Mouse (Mus musculus) midbrain, postnatal 0 days (tissue): ENCODE measurements at regions not wholly inside any gene's neighbourhood (a gene's known extent, or its start where the extent isn't known, plus 50 kb on each side); places are given as distances from the start of the nearest gene placed in this dataset.

Experiments used
- ATAC-seq: fragments of 200-750 bp; cut with Nextera tagmentation; 2 replicates; pipeline ENCODE4 v1.8.0; 2017; ENCODE audit warnings: moderate number of reproducible peaks, mild to moderate bottlenecking, moderate TSS enrichment, moderate library complexity; ENCODE audit not compliant: low FRiP score
- DNase-seq: peaks from one replicate; pipeline ENCODE4 v3.0.0-alpha.2; 2015; ENCODE audit warnings: low spot score
- H3K27ac ChIP-seq: fragments of 300-500 bp; sonication (generic); 2 replicates; pipeline ENCODE4 v1.5.1; 2014; ENCODE audit warnings: low read depth, mild to moderate bottlenecking, low read length, mixed read lengths
- H3K27me3 ChIP-seq: fragments of 300-500 bp; sonication (generic); 2 replicates; pipeline ENCODE4 v1.6.1; 2014; ENCODE audit warnings: low read length, control low read depth, mixed read lengths; ENCODE audit not compliant: insufficient read depth
- H3K36me3 ChIP-seq: fragments of 300-500 bp; sonication (generic); 2 replicates; pipeline ENCODE4 v1.6.1; 2014; ENCODE audit warnings: low read length, control low read depth, mixed read lengths; ENCODE audit not compliant: insufficient read depth
- H3K4me1 ChIP-seq: fragments of 300-500 bp; sonication (generic); 2 replicates; pipeline ENCODE4 v1.6.1; 2014; ENCODE audit warnings: mild to moderate bottlenecking, control low read depth, antibody characterized with exemption, low read length, mixed read lengths; ENCODE audit not compliant: insufficient read depth
- H3K4me2 ChIP-seq: fragments of 300-500 bp; sonication (generic); 2 replicates; pipeline ENCODE4 v1.6.1; 2014; ENCODE audit warnings: low read depth, mild to moderate bottlenecking, low read length, mixed read lengths; ENCODE audit not compliant: poor library complexity, severe bottlenecking
- H3K4me3 ChIP-seq: fragments of 300-500 bp; sonication (generic); 2 replicates; pipeline ENCODE4 v1.5.1; 2014; ENCODE audit warnings: low read depth, mild to moderate bottlenecking, low read length, moderate library complexity
- H3K9ac ChIP-seq: fragments of 300-500 bp; sonication (generic); replicated peaks from 2 replicates; pipeline ENCODE4 v1.6.1; 2014; ENCODE audit warnings: mild to moderate bottlenecking, low read length, moderate library complexity, mixed read lengths; ENCODE audit not compliant: poor library complexity, severe bottlenecking
- H3K9me3 ChIP-seq: fragments of 300-500 bp; sonication (generic); 2 replicates; pipeline ENCODE4 v1.6.1; 2016; ENCODE audit warnings: low read length, control low read depth
- CTCF ChIP-seq: IDR thresholded peaks from 2 replicates; pipeline ENCODE4 v1.5.1; 2016; ENCODE audit warnings: antibody characterized with exemption, mild to moderate bottlenecking
- WGBS: fragments of 180-500 bp; shearing (Covaris S2); extraction: QIAGEN DNeasy Blood & Tissue Kit; methylation state at CpG from one replicate; pipeline ENCODE4 v1.1.7; 2014; 5-methylcytosine and 5-hydroxymethylcytosine counted together

- WGBS = 92% methylated on average over 1 of the region's 1 CpGs
- ATAC-seq (no peak), DNase-seq (no peak)
- H3K27ac ChIP-seq = no peak overlapping the region
- H3K27me3 ChIP-seq = no peaks in the 10 kb centered on the region
- no peak overlapping the region for H3K4me2 ChIP-seq
- no peaks in the 10 kb centered on the region for H3K4me1 ChIP-seq
- no peak overlapping the region for H3K9ac ChIP-seq
- no peaks in the 10 kb centered on the region for H3K36me3 ChIP-seq
- H3K9me3 ChIP-seq = no peaks in the 10 kb centered on the region
- H3K4me3 ChIP-seq = no peak overlapping the region
- no peak for TF ChIP-seq CTCF
These were observed 96.7 kb downstream of the Rpl36a-ps1 start for GRCm38 (mm10) chr14:98897390-98897789.

GRCm38 (mm10) chr14:98895933-98896332 is 98.2 kb downstream of the Rpl36a-ps1 start:
- DNase-seq = no peak
- no peak for TF ChIP-seq CTCF
- Histone ChIP-seq H3K27me3 (no peaks in the 10 kb centered on the region), H3K27ac (no peak overlapping the region), H3K4me2 (no peak overlapping the region), H3K4me1 (no peaks in the 10 kb centered on the region), H3K4me3 (no peak overlapping the region), H3K36me3 (no peaks in the 10 kb centered on the region), H3K9ac (no peak overlapping the region), H3K9me3 (no peaks in the 10 kb centered on the region)
- ATAC-seq = no peak
- WGBS = 80% methylated on average over 1 of the region's 1 CpGs

GRCm38 (mm10) chr14:98892670-98893069 is 101.4 kb downstream of the Rpl36a-ps1 start:
- H3K9me3 ChIP-seq = no peaks in the 10 kb centered on the region
- ATAC-seq (no peak), DNase-seq (no peak)
- no peaks in the 10 kb centered on the region for H3K4me1 ChIP-seq
- H3K4me3 ChIP-seq = no peak overlapping the region
- WGBS = 87% methylated on average over 3 of the region's 3 CpGs
- H3K27ac ChIP-seq = no peak overlapping the region
- no peaks in the 10 kb centered on the region for H3K36me3 ChIP-seq
- TF ChIP-seq CTCF = no peak
- H3K9ac ChIP-seq = no peak overlapping the region
- H3K27me3 ChIP-seq = no peaks in the 10 kb centered on the region
- no peak overlapping the region for H3K4me2 ChIP-seq

GRCm38 (mm10) chr14:98891252-98891947 is 102.7 kb downstream of the Rpl36a-ps1 start:
- H3K27me3 ChIP-seq = no peaks in the 10 kb centered on the region
- no peak for TF ChIP-seq CTCF
- no peak overlapping the region for H3K4me3 ChIP-seq
- ATAC-seq (no peak), DNase-seq (no peak)
- H3K4me1 ChIP-seq = no peaks in the 10 kb centered on the region
- no peak overlapping the region for H3K4me2 ChIP-seq
- H3K36me3 ChIP-seq = no peaks in the 10 kb centered on the region
- WGBS = 83% methylated on average over 5 of the region's 5 CpGs
- no peak overlapping the region for H3K9ac ChIP-seq
- H3K27ac ChIP-seq = no peak overlapping the region
- H3K9me3 ChIP-seq = no peaks in the 10 kb centered on the region

- Histone ChIP-seq H3K4me1 (no peaks in the 10 kb centered on the region), H3K4me3 (no peak overlapping the region), H3K36me3 (no peaks in the 10 kb centered on the region), H3K9me3 (no peaks in the 10 kb centered on the region), H3K4me2 (no peak overlapping the region), H3K27ac (no peak overlapping the region), H3K27me3 (no peaks in the 10 kb centered on the region), H3K9ac (no peak overlapping the region)
- no peak for DNase-seq
- WGBS = 73% methylated on average over 2 of the region's 2 CpGs
- no peak for TF ChIP-seq CTCF
- ATAC-seq = no peak
These were observed 106.5 kb downstream of the Rpl36a-ps1 start for GRCm38 (mm10) chr14:98887588-98887987.

- TF ChIP-seq CTCF = peak; percentile 66
- Histone ChIP-seq H3K27me3 (no peaks in the 10 kb centered on the region), H3K9ac (no peak overlapping the region), H3K4me1 (no peaks in the 10 kb centered on the region), H3K27ac (no peak overlapping the region), H3K4me2 (no peak overlapping the region), H3K4me3 (no peak overlapping the region), H3K9me3 (no peaks in the 10 kb centered on the region), H3K36me3 (no peaks in the 10 kb centered on the region)
- DNase-seq (peak; percentile 62), ATAC-seq (no peak)
- 7% methylated on average over 1 of the region's 1 CpGs for WGBS
These were observed 107.1 kb downstream of the Rpl36a-ps1 start for GRCm38 (mm10) chr14:98886982-98887381.
